Mouse (Mus musculus): ENCODE results near the gene Rad51c. TPM values are rescaled to one million over a fixed set of nuclear protein-coding genes. Genes with fewer than 3 reads are reported as not detected.

The Rad51c gene
- polyA plus RNA-seq, 1 experiment from 2014 or later = 11.9 TPM

Other genes starting within 250 kb of the Rad51c start
- gene Ppm1e, start 45.9 kb downstream of the Rad51c start, polyA plus RNA-seq (2014; fragmentation: Nextera tagmentation; extraction: Ambion mirVana) = 3.8 and 4.2 TPM in 2 replicates
- gene Tex14, start 111 bp upstream of the Rad51c start, polyA plus RNA-seq (2014; fragmentation: Nextera tagmentation; extraction: Ambion mirVana) = 0.30 and 0.96 TPM in 2 replicates
- not detected in 2 replicates for gene Gm11492, start 161.7 kb upstream of the Rad51c start, polyA plus RNA-seq (2014; fragmentation: Nextera tagmentation; extraction: Ambion mirVana)
- 11.7 and 13.3 TPM in 2 replicates for gene Sept4, start 163.9 kb upstream of the Rad51c start, polyA plus RNA-seq (2014; fragmentation: Nextera tagmentation; extraction: Ambion mirVana)
- 23.4 and 28.1 TPM in 2 replicates for gene Mtmr4, start 187.2 kb upstream of the Rad51c start, polyA plus RNA-seq (2014; fragmentation: Nextera tagmentation; extraction: Ambion mirVana)
- gene Hsf5, start 212.2 kb upstream of the Rad51c start, polyA plus RNA-seq (2014; fragmentation: Nextera tagmentation; extraction: Ambion mirVana) = 0.11 and 0.18 TPM in 2 replicates

Measured in heart, embryonic 11.5 days (tissue).